ENCODE assay signal across 11 mouse cellular contexts in genomic region chr19:34510717-34511116, GRCm38 (mm10). TPM values are rescaled to one million over a fixed set of nuclear protein-coding genes. Genes with fewer than 3 reads are reported as not detected.
DNase-seq lines count a peak whose midpoint lies in the region; ATAC-seq lines count a peak whose summit lies in the region.
"Had no signal": no experiment of that assay in that cellular context is flagged by ENCODE, and none has a peak within 500 bp of the region (broad histone marks: within the 10 kb centered on the region; RNA-seq: fewer than 3 reads in every experiment).

No protein-coding gene starts in this region.

- peak; percentile 93 for ATAC-seq in CD4-positive, CD25-positive, alpha-beta regulatory T cell, adult 4 months
- ATAC-seq: midbrain, embryonic 16.5 days had no signal

- peak; percentile 32 for DNase-seq in kidney, postnatal 14 days
- DNase-seq in kidney, adult 9 months: no peak
- peak; percentile 61 for DNase-seq in induced T-regulatory cell, adult 2 months (ENCODE audit: low read depth)
- peak; percentile 88 for DNase-seq in thymus, postnatal 14 days
- DNase-seq in adipocyte (ENCODE audit: low spot score): no peak
- DNase-seq in lung, adult 18-20 months: no peak
- DNase-seq: cerebellum, adult 9-10 months; lung, postnatal 4 days; right cerebral cortex, postnatal 14 days had no signal

RNA-seq across cellular contexts. Expression of gene Lipa, which starts 16.6 kb away (rescaled TPM):
- polyA plus RNA-seq in CD4-positive, CD25-positive, alpha-beta regulatory T cell, adult 4 months (2017; shearing (Covaris generic)): 100 to 1,000 TPM; 100 to 102 TPM

RNA-seq across cellular contexts. Expression of gene Ch25h, which starts 35.8 kb away (rescaled TPM):
- not detected for polyA plus RNA-seq in CD4-positive, CD25-positive, alpha-beta regulatory T cell, adult 4 months (2017; shearing (Covaris generic))

RNA-seq across cellular contexts. Expression of gene Ifit2, which starts 39.8 kb away (rescaled TPM):
- 10 to 100 TPM; 28.5 to 31.7 TPM for polyA plus RNA-seq in CD4-positive, CD25-positive, alpha-beta regulatory T cell, adult 4 months (2017; shearing (Covaris generic))

Comparison
In these comparisons a context has a peak if more than half of its experiments do, and no peak if none do; other contexts are left out.
1. DNase-seq: peak in kidney, postnatal 14 days (single experiment), induced T-regulatory cell, adult 2 months (single experiment) and thymus, postnatal 14 days (single experiment); none in kidney, adult 9 months (single experiment), adipocyte (single experiment) and lung, adult 18-20 months (0 of 2).